Mouse (Mus musculus) cerebellum, adult 2 months (tissue): ENCODE measurements around the gene Metrnl.
"Not testable (repeated sequence)": the region's sequence is repeated elsewhere in the genome, so short reads cannot be mapped to it uniquely, and the experiment has no call there.

Experiments used
- CTCF ChIP-seq: fragments of 200-500 bp; IDR thresholded peaks from 2 replicates; pipeline ENCODE4 v1.5.1; 2011; ENCODE audit warnings: low read depth, mild to moderate bottlenecking, control low read depth, low read length, moderate library complexity, borderline replicate concordance; ENCODE audit not compliant: insufficient read depth
- POLR2A ChIP-seq: fragments of 200-500 bp; IDR thresholded peaks from 2 replicates; pipeline ENCODE4 v1.6.1; 2011; ENCODE audit warnings: low read length, control low read depth, borderline replicate concordance; ENCODE audit not compliant: insufficient read depth

GRCm38 (mm10) chr11:121660604-121661003 lies 40.7 kb upstream of the Metrnl start:
- not testable (repeated sequence) for TF ChIP-seq CTCF, POLR2A
